Mouse (Mus musculus) heart, embryonic 12.5 days (tissue): ENCODE measurements at regions not wholly inside any gene's neighbourhood (a gene's known extent, or its start where the extent isn't known, plus 50 kb on each side); places are given as distances from the start of the nearest gene placed in this dataset.
A peak's percentile ranks its signal among the peaks of the same experiment; 100 is the strongest.

ENCODE experiments used
- ATAC-seq: fragments of 200-750 bp; cut with Nextera tagmentation; 2 replicates; pipeline ENCODE4 v1.8.0; 2017; ENCODE audit warnings: moderate TSS enrichment, moderate library complexity; ENCODE audit not compliant: insufficient number of reproducible peaks, low FRiP score
- H3K27ac ChIP-seq: fragments of 300-500 bp; sonication (generic); 2 replicates; pipeline ENCODE4 v1.5.1; 2016; ENCODE audit warnings: mild to moderate bottlenecking, moderate library complexity; ENCODE audit not compliant: poor library complexity, severe bottlenecking
- H3K27me3 ChIP-seq: fragments of 300-500 bp; sonication (generic); replicated peaks from 2 replicates; pipeline ENCODE4 v1.6.1; 2016; ENCODE audit warnings: mild to moderate bottlenecking, moderate library complexity
- H3K36me3 ChIP-seq: fragments of 300-500 bp; sonication (generic); 2 replicates; pipeline ENCODE4 v1.6.1; 2016; ENCODE audit warnings: mild to moderate bottlenecking, moderate library complexity
- H3K4me1 ChIP-seq: fragments of 300-500 bp; sonication (generic); replicated peaks from 2 replicates; pipeline ENCODE4 v1.6.1; 2016; ENCODE audit warnings: mild to moderate bottlenecking
- H3K4me2 ChIP-seq: fragments of 300-500 bp; sonication (generic); 2 replicates; pipeline ENCODE4 v1.6.1; 2016; ENCODE audit warnings: mild to moderate bottlenecking, moderate library complexity
- H3K4me3 ChIP-seq: fragments of 300-500 bp; sonication (generic); 2 replicates; pipeline ENCODE4 v1.5.1; 2016; ENCODE audit warnings: mild to moderate bottlenecking
- H3K9ac ChIP-seq: fragments of 300-500 bp; sonication (generic); 2 replicates; pipeline ENCODE4 v1.6.1; 2016; ENCODE audit warnings: mild to moderate bottlenecking, moderate library complexity
- H3K9me3 ChIP-seq: fragments of 300-500 bp; sonication (generic); replicated peaks from 2 replicates; pipeline ENCODE4 v1.6.1; 2016; ENCODE audit warnings: mild to moderate bottlenecking, moderate library complexity
- WGBS: fragments of 180-500 bp; shearing (Covaris S2); methylation state at CpG from one replicate; pipeline ENCODE4 v1.1.7; 2016; 5-methylcytosine and 5-hydroxymethylcytosine counted together

DNA sequence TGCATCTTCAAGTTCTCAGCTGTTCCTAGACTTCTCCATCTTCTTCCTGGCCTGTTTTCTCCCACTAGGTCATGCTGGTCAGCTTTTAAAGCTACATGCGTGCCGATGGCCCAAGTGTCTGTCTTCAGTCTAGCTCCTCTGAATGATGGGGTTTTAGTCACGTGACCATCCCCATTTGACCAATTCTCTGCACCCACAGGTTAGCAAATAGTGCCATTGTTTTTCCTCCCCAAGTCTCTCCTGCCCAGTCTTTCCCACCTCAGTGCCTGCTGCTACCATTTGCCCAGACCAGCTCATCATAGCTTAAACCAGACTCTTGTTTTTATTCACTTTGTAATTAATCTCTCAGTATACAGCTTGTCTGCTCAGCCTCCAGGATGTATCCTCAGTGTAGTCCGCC, 62.3 kb downstream of the Zfp706 start:
- H3K27ac ChIP-seq: no peak overlapping the region
- no peaks in the 10 kb centered on the region for H3K9me3 ChIP-seq
- H3K9ac ChIP-seq: no peak overlapping the region
- H3K27me3 ChIP-seq: no peaks in the 10 kb centered on the region
- no peak for ATAC-seq
- no peak overlapping the region for H3K4me2 ChIP-seq
- H3K36me3 ChIP-seq: no peaks in the 10 kb centered on the region
- 83% methylated on average over 4 of the region's 4 CpGs for WGBS
- H3K4me3 ChIP-seq: no peak overlapping the region
- H3K4me1 ChIP-seq: peaks cover 17% of the 10 kb centered on the region

DNA sequence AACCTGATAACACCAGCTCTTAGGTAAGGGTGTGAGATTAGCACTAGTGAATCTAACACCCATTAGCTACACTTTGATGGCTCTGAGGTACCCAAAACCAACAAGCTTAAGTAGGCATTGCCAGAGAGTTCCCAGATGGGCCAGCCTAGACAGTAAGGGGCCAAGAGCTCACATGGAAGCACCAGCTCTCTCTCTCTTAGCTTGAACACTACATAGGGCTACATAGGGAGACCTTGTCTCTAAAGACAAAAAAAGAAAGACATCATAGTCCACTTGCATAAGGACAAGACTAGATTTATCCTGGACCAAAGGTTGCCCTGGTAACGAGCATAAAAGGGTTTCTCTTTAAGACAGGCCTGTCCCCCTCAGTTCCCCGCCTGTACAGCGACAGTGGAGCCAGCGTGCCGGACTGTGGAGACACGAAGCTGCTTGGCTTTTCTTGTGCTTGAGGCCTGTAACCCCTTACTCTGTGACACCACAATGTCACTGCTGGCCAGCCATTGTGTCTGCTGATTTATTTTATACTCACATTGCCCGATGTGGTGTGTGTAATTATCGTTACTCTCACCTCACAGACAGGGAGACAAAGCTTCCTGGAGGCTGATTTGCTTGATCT, 62.9 kb downstream of the Zfp706 start:
- H3K27me3 ChIP-seq: no peaks in the 10 kb centered on the region
- H3K4me2 ChIP-seq: no peak overlapping the region
- no peaks in the 10 kb centered on the region for H3K9me3 ChIP-seq
- no peaks in the 10 kb centered on the region for H3K36me3 ChIP-seq
- no peak overlapping the region for H3K27ac ChIP-seq
- peaks cover 11% of the 10 kb centered on the region for H3K4me1 ChIP-seq
- no peak overlapping the region for H3K9ac ChIP-seq
- no peak for ATAC-seq
- H3K4me3 ChIP-seq: no peak overlapping the region
- WGBS: 84% methylated on average over 8 of the region's 8 CpGs

DNA sequence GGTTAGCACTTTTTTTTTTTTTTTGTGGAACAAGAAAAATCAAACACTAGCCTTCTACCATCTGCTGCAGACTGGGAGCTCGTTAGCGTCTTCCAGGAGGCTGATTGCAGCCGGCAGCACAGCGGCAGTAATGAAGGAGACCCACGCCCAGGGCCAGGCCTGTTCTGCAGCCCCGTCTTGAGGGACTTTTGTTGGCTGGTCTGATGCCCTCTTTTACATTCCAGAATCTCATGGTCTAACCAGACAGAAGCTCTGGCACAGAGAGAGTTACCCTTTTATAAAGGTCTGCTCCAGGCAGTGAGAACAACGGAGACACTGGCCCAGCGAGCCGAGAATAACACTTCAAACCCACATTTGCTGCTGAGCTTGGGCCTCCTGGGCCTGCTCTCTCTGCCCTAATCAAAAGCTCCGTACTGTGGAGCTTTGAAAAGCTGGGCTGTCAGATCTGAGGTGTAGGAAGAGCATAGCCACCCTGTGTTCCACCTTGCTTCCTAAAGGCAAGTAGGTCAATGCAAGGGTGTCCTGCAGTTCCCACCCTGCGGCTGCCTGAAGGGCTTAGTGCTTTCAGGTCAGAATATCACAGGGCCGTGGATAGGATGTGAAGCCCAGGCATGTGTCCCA, 64.0 kb downstream of the Zfp706 start:
- 60% methylated on average over 12 of the region's 12 CpGs for WGBS
- ATAC-seq: no peak
- Histone ChIP-seq H3K4me3 (no peak overlapping the region), H3K9ac (0 out of 2 replicates have a peak overlapping the region, but pooled peaks have one; percentile 9), H3K27ac (no peak overlapping the region), H3K36me3 (no peaks in the 10 kb centered on the region), H3K4me1 (peaks cover 16% of the 10 kb centered on the region), H3K9me3 (no peaks in the 10 kb centered on the region), H3K4me2 (no peak overlapping the region), H3K27me3 (no peaks in the 10 kb centered on the region)

DNA sequence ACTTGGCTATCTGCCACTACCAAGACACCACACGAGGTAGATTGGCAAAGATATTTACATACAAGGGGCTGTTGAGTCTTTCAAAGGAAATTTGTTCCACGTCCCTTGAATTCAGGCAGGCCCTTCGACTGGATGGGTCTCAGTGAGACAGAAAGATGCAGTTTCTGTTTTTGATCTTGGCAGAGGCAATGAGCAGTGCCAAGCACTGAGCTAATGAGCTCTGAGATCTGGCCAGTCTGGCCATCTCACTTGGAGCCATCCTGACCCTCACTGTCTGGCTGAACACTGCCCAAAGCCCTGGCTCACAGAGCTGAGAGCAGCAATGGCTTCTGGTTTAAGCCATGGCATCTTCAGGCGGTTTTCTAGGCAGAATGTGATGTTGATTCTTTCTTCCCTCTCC, 65.3 kb downstream of the Zfp706 start:
- no peaks in the 10 kb centered on the region for H3K9me3 ChIP-seq
- peaks cover 28% of the 10 kb centered on the region for H3K4me1 ChIP-seq
- 74% methylated on average over 4 of the region's 4 CpGs for WGBS
- no peak for ATAC-seq
- H3K27me3 ChIP-seq: no peaks in the 10 kb centered on the region
- no peak overlapping the region for H3K27ac ChIP-seq
- H3K4me3 ChIP-seq: no peak overlapping the region
- H3K9ac ChIP-seq: no peak overlapping the region
- H3K4me2 ChIP-seq: no peak overlapping the region
- no peaks in the 10 kb centered on the region for H3K36me3 ChIP-seq

DNA sequence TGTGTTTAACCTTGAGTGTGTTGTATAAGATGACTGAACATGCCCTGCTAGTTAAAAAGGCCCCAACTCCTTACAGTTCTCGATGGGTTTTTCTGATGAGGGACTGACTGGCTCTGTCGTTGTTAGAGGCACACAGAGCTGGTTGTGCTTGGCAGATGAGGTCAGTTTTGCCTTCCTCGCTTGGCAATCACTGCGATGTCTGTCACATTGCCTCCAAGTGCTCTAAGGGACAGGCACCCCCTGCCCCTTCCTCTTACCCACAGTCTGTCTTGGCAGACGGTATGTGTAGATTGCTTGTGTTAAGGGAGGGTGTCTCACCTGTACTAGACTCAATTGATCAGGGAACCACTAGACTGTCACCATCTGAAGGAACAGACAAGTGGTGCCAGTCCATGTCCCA, 65.8 kb downstream of the Zfp706 start:
- no peak for ATAC-seq
- H3K27me3 ChIP-seq: no peaks in the 10 kb centered on the region
- no peak overlapping the region for H3K27ac ChIP-seq
- no peaks in the 10 kb centered on the region for H3K36me3 ChIP-seq
- no peaks in the 10 kb centered on the region for H3K9me3 ChIP-seq
- H3K4me3 ChIP-seq: no peak overlapping the region
- WGBS: 76% methylated on average over 5 of the region's 5 CpGs
- H3K9ac ChIP-seq: no peak overlapping the region
- peaks cover 33% of the 10 kb centered on the region for H3K4me1 ChIP-seq
- H3K4me2 ChIP-seq: no peak overlapping the region

DNA sequence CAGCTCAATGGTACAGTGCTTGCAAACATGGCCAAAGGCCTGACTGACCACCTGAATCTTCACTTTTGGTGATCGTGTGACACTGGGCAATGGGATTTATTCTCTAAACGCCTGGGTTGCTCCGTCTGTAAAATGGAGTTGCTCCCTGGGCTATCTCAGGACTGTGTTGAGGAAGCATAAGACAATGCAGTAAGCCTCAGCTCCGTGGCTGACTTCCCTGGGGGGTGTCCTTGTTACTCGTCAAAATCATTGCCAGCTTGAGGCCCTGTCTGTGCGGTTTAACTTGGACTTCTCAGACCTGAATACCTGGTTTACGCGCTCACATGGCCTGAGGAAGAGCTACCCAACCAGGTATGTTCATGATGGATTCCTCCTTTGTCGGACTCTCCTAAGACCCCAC, 68.0 kb downstream of the Zfp706 start:
- H3K36me3 ChIP-seq: no peaks in the 10 kb centered on the region
- no peak overlapping the region for H3K27ac ChIP-seq
- no peak for ATAC-seq
- H3K4me2 ChIP-seq: no peak overlapping the region
- no peak overlapping the region for H3K9ac ChIP-seq
- H3K27me3 ChIP-seq: no peaks in the 10 kb centered on the region
- peaks cover 38% of the 10 kb centered on the region for H3K4me1 ChIP-seq
- H3K4me3 ChIP-seq: no peak overlapping the region
- 86% methylated on average over 9 of the region's 9 CpGs for WGBS
- no peaks in the 10 kb centered on the region for H3K9me3 ChIP-seq

DNA sequence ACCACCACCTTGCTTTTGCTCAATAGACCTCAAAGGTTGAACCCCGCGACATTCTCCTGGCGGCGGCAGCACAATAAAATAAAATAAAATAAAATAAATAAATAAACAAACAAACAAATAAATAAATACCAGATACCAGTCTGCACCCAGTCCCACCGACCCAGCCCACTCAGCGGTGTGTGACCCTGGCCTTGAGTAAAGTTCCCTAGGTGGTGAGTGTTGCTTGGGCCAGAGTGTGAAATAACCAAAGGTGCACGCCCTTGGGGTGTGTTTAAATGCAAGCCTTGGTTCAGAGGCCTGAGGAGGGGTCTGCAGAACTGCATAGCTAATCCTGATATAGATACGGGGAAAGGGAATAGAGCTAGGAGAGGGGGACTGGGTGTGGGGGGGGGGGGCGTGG, 68.4 kb downstream of the Zfp706 start:
- Histone ChIP-seq H3K27ac (peak overlapping the region; percentile 85), H3K9me3 (no peaks in the 10 kb centered on the region), H3K4me3 (peak overlapping the region; percentile 61), H3K27me3 (no peaks in the 10 kb centered on the region), H3K4me1 (peaks cover 38% of the 10 kb centered on the region), H3K4me2 (peak overlapping the region; percentile 90), H3K9ac (peak overlapping the region; percentile 84), H3K36me3 (no peaks in the 10 kb centered on the region)
- ATAC-seq: no peak
- 30% methylated on average over 9 of the region's 9 CpGs for WGBS

DNA sequence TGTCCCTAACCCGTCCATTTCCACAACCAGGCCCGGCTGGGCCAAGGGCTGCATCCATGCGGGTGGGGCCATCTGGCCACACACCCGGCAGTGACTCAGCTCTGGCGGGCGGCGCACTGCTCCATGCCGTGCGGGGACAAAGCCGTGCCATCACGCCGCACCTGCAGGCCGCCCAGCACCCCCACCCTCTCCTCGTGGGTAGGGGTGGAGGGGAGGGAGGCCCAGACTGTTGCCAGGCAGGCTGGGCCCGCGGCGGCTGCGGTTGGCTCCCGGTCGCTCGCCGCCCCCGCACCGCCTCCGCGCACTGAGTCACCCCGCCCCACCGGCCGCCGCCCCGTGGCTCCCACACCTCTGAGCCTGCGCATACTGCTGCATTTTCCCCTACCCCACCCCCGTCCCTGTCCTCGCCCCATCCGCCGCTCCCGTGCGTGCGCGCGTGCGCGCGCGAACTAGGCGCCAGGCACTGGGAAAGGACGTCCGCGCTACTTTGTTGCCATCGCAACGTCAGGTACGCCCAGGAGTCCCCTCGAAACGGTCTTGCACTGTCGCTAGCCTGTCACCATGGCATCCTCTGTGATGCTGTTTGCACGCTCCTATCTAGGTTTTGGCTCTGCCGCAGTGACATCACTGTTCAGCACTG, 68.9 kb downstream of the Zfp706 start:
- peak overlapping the region; percentile 85 for H3K27ac ChIP-seq
- under 1% methylated on average over 47 of the region's 57 CpGs for WGBS
- H3K4me1 ChIP-seq: peaks cover 35% of the 10 kb centered on the region
- H3K4me2 ChIP-seq: peak overlapping the region; percentile 90
- peak overlapping the region; percentile 61 for H3K4me3 ChIP-seq
- no peaks in the 10 kb centered on the region for H3K27me3 ChIP-seq
- H3K9ac ChIP-seq: peak overlapping the region; percentile 84
- ATAC-seq: peak; percentile 92
- no peaks in the 10 kb centered on the region for H3K9me3 ChIP-seq
- no peaks in the 10 kb centered on the region for H3K36me3 ChIP-seq

DNA sequence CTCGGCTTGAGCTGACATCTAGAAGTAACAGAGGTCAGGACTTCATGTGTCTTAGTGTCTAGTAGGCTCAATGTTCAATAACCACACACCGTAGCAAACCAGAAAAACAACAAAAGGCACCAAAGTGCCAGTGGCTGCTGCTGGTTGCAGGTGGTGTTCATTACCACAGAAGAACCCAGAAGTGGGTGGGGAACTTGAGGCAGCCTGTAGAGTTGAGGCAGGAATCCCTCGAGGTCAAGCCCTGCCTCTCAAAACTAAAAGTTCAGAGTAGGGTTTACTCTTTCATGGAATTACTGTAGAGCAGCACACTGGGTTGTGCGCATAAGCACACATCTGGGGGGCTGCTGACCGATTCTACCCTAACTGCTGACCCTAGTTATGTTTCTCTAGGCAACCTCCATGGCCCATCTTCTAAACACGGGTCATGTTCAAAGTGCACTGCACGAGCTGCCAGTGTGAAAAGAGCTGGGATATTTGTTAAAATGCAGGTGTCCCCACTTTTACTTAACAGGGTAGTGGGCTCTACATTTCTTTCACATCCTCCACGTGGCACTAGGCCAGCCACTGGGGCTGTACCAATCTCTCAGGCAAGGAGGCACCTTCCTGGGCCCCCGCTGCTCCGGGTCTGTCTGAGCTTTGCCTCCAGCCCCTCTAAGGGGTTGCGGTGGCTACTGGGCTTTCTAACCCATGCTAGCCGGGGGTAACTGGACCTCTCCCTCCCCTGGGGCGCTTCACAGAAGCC, 69.6 kb downstream of the Zfp706 start:
- Histone ChIP-seq H3K4me3 (peak overlapping the region; percentile 61), H3K9me3 (no peaks in the 10 kb centered on the region), H3K4me2 (peak overlapping the region; percentile 90), H3K4me1 (peaks cover 32% of the 10 kb centered on the region), H3K36me3 (no peaks in the 10 kb centered on the region), H3K27me3 (no peaks in the 10 kb centered on the region), H3K9ac (peak overlapping the region; percentile 84), H3K27ac (peak overlapping the region; percentile 85)
- ATAC-seq: no peak; the same call in 1 of the 2 replicates
- 38% methylated on average over 13 of the region's 13 CpGs for WGBS

DNA sequence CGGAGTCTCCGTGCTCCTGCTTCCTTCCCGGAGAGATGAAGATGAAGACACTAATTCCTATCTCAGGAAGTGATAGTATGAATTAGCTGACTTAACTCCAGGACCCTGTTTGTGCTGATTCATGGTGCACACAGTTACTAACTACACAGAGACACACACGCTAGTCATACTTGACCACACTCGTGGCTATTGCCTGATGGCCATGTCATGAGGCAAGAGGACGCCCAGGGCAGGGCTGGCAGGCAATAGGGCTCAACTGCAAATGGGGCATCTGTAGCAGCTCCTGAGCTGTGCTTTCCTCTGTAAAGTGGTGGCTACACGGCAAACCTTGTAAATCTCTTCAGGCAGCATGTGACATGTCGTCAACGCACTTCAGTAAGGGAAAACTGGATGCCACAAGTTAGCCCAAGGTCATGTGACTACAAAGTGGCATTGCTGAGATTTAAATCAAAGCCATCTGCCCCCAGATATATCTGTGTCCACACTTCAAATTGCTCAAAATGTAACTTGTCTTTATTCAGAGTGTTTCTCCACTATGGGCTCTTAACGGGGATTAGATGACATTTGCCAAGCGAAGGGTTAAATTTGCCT, 70.4 kb downstream of the Zfp706 start:
- H3K4me3 ChIP-seq: no peak overlapping the region
- peaks cover 32% of the 10 kb centered on the region for H3K4me1 ChIP-seq
- H3K9me3 ChIP-seq: no peaks in the 10 kb centered on the region
- no peak overlapping the region for H3K4me2 ChIP-seq
- H3K9ac ChIP-seq: no peak overlapping the region
- no peaks in the 10 kb centered on the region for H3K27me3 ChIP-seq
- WGBS: 74% methylated on average over 11 of the region's 11 CpGs
- H3K27ac ChIP-seq: no peak overlapping the region
- H3K36me3 ChIP-seq: no peaks in the 10 kb centered on the region
- no peak for ATAC-seq

DNA sequence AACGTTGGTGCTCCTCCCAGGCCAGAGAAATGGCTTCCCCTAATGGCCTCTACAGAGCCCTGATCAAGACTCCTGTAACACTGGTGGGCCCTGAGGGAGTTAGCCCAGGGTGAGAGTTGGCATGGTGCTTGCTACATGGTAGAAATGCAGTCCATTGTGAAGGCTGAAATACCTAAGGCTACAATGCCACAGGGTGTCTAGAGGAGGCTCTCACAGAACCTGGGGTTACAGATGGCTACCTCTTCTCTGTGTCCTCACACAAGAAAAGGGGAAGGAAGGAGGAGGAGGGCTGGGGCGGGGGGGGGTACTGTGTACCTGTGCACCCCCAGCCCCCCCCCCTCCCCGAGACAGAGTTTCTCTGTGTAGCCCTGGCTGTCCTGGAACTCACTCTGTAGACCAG, 72.8 kb downstream of the Zfp706 start:
- Histone ChIP-seq H3K9me3 (0 out of 2 replicates have a peak, but pooled peaks cover 3% of the 10 kb centered on the region), H3K4me3 (no peak overlapping the region), H3K27ac (no peak overlapping the region), H3K36me3 (no peaks in the 10 kb centered on the region), H3K9ac (no peak overlapping the region), H3K4me1 (peaks cover 32% of the 10 kb centered on the region), H3K27me3 (no peaks in the 10 kb centered on the region), H3K4me2 (no peak overlapping the region)
- 65% methylated on average over 3 of the region's 3 CpGs for WGBS
- no peak for ATAC-seq
